Mouse (Mus musculus) lung, postnatal 36 days (tissue): ENCODE results near the gene Ndufaf5.
"Not testable (repeated sequence)": the region's sequence is repeated elsewhere in the genome, so short reads cannot be mapped to it uniquely, and the experiment has no call there.

ENCODE experiments used
- DNase-seq: peaks from one replicate; pipeline ENCODE4 v3.0.0; 2022; ENCODE audit warnings: mixed read lengths

Ndufaf5 gene

DNA sequence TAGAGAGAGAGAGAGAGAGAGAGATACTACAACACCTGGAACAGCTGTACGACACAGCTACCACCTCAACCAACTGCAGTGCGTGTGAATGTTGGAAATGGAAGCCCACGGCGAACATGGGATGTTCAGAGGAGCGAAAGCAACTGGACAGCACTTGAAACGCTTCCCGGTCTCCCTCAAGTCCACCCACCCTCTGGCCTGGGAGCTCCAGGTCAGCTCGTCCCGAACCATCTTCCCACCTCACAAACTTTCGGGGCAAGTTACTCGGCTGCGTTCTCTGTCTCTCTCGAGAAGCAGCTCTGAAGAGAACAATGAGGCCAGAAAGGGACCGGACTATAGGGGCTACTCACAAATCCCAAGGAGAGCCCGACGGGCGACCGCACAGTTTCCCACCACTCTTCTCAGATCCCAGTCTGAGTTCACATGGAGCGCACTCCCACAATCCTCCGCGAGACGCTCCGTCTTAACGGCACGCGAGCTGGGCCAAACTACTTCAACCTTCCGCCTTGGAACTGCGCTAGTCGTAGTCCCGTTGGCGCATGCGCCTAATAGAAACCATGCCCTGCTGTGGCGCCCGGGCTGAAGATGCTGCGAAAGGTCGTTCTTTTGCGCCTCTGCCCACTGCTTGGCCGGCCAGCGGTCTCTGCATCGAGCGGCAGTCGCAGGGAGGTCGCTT is at the start of gene Ndufaf5, which contains the start of gene Esf1:
TSS of gene Ndufaf5 (plus strand) at position 523 of the 676 bp plus-strand sequence.
TSS of gene Esf1 (minus strand) at position 438 of the 676 bp plus-strand sequence.
- peak; percentile 97 for DNase-seq

DNA sequence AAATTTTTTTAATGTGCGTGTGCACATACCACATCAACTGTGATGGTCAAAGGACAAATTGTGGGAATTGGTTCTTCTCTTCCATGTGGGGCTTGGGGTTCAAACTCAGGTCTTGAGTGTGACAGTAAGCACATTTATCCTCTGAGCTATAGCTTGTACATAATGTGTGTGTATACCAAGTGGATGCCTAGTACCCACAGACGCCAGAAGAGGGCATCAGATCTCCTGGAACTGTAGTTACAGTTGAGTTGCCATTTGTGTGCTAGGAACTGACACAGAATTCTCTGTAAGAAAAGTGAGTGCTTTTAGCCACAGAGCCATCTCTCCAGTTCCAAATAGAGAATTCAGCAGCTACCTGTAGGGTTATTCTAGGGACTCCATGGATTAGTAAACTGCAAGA is 44.9 kb upstream of the Ndufaf5 start:
- no peak for DNase-seq

GRCm38 (mm10) chr2:140151743-140152142 is 18.7 kb upstream of the Ndufaf5 start, which contains the start of gene Gm17374:
Gene Gm17374, plus strand, starts transcription at chr2:140152043.
- DNase-seq = not testable (repeated sequence)

- DNase-seq = peak; percentile 3
Observed at GRCm38 (mm10) chr2:140159186-140159730, 11.2 kb upstream of the Ndufaf5 start.

- no peak for DNase-seq
Observed at GRCm38 (mm10) chr2:140163351-140163854, 7.0 kb upstream of the Ndufaf5 start.

GRCm38 (mm10) chr2:140169057-140169456 is 1.4 kb upstream of the Ndufaf5 start:
- no peak for DNase-seq

GRCm38 (mm10) chr2:140170803-140171553 is 529 bp downstream of the Ndufaf5 start:
- peak; percentile 35 for DNase-seq

DNA sequence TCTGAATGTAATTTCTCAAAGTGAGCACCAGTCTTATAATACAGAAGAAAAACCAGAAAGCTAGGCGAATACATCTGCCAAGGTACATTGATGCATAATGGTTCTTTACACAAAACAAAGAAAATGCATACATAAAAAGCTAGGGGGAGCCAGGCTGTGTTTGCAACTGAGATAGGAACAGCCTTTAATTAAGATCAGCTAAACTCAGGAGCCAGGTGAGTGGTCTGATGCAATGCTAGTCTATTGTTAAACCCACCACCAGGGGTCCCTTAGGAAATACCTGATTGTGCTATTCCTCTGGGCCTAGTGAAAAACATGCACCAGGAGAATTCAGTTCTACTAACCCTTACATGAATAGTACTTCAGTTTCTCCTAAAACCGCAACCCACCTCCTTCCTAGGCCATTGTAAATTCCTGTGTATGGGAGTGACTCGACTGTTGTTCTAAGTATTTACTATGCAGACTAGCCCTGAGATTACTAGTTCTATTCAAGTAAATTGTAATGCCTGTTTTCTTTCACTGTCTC is 15.3 kb downstream of the Ndufaf5 start:
- not testable (repeated sequence) for DNase-seq

DNA sequence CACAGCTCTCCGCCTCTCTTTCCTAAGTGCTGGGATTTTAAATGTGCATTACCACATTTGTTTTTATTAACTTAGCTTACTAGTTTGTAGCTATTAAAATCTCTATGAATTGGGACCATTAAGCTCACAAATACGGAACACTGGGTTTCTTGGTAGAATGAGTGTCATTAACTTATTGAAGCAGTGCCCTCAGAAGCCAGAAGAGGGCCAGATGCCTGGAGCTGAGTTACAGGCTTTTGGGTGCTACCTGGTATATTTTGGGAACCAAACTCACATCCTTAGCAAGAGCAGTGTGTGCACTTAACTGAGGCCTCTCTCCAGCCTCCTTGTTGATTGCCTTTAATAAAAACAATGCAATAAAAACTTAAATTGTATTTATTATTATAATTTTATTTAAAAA is 30.3 kb downstream of the Ndufaf5 start:
- DNase-seq = no peak

DNA sequence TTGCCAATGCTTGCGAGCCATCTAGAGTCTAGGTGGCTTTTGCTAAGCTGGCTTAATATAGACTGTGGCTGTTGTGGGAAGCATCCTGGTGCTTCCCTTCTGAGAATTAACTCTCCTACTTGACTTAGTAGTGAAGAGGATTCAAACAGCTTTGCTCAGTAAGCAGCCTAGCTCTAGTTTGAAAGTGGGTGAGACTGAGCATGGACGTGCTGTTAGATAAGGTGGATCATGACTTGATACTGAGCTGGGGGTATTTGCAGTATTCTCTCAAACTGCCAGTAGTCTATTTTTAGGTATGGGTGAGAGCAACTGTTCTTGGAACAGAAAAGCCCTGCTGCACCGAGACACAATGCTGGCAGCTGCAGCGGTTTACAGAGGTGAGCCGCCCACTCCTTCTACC is 32.1 kb downstream of the Ndufaf5 start:
- DNase-seq = no peak

DNA sequence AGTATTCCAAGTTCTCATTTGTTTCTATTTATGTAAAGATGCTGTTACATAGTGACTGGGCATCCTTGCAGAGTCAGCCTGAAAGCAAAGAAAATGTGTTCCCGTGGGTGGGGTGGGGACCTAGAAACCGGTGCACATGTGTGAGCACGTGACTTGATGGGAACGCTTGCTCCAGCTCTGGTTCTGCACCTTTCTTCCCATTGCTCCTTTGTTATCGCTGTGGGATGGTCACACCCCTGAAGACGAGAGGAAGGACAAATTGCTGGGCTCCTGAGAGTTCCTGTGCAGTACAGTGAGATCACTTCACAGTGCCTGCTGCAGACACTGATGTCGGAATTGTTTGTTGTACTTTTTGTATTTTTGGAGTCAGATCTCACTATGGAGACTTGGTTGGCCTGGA is 33.3 kb downstream of the Ndufaf5 start:
- DNase-seq = no peak

- DNase-seq = no peak
Observed at GRCm38 (mm10) chr2:140214519-140215027, 44.1 kb downstream of the Ndufaf5 start.

- DNase-seq = no peak
Observed at GRCm38 (mm10) chr2:140215415-140215814, 45.0 kb downstream of the Ndufaf5 start.

DNA sequence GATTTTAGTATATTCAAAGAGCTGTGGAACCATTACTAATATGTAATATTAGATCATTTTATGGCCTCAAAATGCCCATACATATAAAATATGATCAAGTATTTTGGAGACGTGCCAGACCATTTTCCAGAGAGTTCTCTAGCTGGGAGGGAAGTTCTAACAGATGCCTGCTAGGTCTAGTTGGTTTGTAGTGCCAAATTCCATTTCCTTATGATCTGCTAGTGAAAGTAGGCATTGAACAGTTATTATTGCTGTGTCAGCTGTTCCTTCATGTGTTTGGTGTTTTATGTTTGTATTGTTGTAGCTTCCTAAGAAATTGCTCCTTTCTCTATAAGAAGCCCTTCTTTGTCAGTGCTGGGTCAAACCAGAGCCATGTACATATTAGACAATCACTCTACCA is 45.5 kb downstream of the Ndufaf5 start:
- no peak for DNase-seq

- DNase-seq = no peak
Observed at GRCm38 (mm10) chr2:140220325-140220724, 49.9 kb downstream of the Ndufaf5 start.

- no peak for DNase-seq
Observed at GRCm38 (mm10) chr2:140230295-140230694, 59.8 kb downstream of the Ndufaf5 start.

- DNase-seq = peak; percentile 4
Observed at GRCm38 (mm10) chr2:140237245-140237644, 66.8 kb downstream of the Ndufaf5 start.

- no peak for DNase-seq
Observed at GRCm38 (mm10) chr2:140242398-140242797, 71.9 kb downstream of the Ndufaf5 start.

DNA sequence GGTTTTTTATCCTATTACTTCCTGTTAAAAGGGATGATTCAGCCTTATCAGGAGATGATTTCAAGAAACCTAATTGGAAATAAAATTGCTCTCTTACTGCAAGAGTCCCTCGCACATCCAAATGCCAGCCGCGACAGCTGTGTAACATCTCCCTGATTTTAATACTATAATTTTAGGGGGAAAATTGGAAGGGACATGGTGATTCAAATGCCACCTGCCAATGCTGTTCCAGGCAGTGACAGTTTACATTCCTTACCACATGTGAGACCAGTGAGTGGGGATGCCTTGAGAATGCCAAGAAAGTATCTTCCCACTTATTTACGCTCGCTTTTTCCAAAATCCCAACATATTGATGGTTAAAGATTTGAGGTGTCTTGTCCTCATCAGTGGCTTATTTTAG is 72.7 kb downstream of the Ndufaf5 start:
- no peak for DNase-seq
